Mouse (Mus musculus): ENCODE measurements around the gene Nckap5. TPM values are rescaled to one million over a fixed set of nuclear protein-coding genes. Genes with fewer than 3 reads are reported as not detected.
"Not testable (repeated sequence)": the region's sequence is repeated elsewhere in the genome, so short reads cannot be mapped to it uniquely, and the experiment has no call there.

Gene Nckap5
- polyA plus RNA-seq, 1 experiment from 2014 or later, result 35.6 TPM

DNA sequence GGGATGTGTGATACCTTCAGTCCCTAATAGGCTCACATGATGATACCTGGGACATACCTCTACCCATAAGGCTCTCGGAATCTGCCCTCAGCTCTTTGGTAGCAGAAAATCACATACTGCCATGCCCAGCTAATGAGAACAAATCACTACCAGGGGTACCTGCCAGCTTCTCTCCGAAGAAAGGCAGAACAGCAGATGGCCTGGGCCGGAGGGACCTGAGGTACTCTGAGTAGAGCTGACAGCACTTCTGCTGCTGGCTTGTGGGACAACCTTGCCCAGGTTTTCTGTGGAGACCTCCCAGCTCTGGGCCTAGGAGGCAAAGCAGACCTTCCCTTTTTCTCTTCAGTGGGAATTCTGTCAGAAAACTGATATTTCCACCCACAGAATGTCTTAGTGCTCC lies 714.6 kb downstream of the Nckap5 start:
- Histone ChIP-seq H3K27me3 (ENCODE audit: low read depth, poor library complexity, severe bottlenecking) (no peaks in the 10 kb centered on the region), H3K36me3 (no peaks in the 10 kb centered on the region), H3K4me3 (no peak overlapping the region), H3K9me3 (replicated peaks) (no peaks in the 10 kb centered on the region), H3K4me1 (peaks cover 5% of the 10 kb centered on the region; the same call in 1 of the 2 replicates), H3K27ac (replicated peaks) (no peak overlapping the region)
- DNase-seq (ENCODE audit: low spot score), result no peak
- 76% methylated on average over 3 of the region's 3 CpGs for WGBS

DNA sequence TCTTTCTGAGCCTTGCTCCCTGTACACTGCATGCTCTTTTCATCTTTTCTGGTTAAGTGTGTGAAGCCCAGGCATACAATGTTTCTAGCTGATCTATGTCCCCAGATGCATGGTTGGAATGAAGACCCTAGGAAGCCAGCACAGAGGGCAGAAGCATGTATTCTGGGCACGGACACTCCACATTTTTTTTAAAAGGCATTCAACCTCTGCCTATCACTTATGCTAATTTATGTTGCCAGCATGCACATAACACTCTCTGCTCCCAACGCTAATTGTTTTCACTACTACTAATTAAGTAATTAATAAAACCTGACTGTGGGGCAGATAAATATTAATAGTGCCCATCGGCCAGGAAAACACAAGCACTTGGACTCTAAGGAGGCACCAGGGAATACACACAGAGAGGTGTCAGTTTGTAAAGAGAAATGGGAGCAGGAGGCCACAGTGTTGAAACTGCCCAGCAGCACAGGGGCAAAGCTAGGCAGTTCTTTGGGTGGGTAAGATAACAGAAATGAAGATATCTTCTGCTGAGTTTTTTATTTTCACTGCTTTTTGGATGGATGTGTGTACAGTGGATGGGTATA lies 724.8 kb downstream of the Nckap5 start:
- Histone ChIP-seq H3K4me3 (no peak overlapping the region), H3K9me3 (replicated peaks) (no peaks in the 10 kb centered on the region), H3K27ac (replicated peaks) (no peak overlapping the region), H3K27me3 (ENCODE audit: low read depth, poor library complexity, severe bottlenecking) (no peaks in the 10 kb centered on the region), H3K4me1 (peaks cover 6% of the 10 kb centered on the region), H3K36me3 (peaks cover 22% of the 10 kb centered on the region)
- 98% methylated on average over 3 of the region's 3 CpGs for WGBS
- no peak for DNase-seq (ENCODE audit: low spot score)

DNA sequence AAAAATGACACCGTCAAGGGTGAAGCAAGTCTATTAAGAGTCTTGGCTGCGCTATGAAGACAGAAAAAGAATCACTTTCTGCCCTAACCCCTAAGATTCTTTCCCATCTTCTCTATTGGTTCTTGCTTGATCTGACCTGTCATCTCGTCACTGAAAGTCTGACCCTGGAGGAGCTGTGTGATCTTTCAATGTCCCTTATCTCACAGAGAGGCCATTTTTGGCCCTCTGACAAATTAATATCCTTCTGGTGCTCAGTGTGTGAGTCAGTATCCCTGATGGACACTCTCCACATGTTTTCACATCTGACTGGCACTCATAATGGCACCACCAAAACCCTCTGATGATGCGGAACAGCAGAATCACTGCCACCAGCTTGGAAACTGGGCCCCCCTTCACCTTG lies 736.3 kb downstream of the Nckap5 start:
- H3K4me1 ChIP-seq, result no peaks in the 10 kb centered on the region
- 86% methylated on average over 4 of the region's 4 CpGs for WGBS

DNA sequence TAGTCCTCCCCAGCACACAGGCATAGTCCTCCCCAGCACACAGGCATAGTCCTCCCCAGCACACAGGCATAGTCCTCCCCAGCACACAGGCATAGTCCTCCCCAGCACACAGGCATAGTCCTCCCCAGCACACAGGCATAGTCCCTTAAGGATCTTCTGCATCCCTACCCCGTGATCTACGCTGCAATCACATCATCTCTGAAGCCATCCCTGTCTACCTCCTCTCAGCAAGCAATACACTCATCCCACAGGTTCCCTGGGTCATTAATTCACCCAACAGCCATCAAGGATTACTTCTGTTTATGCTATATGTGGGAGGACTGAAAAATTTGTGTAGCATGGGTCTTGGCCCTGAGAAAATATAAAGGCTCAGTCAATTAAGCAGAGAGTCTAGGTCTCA lies 738.6 kb downstream of the Nckap5 start:
- not testable (repeated sequence) for H3K36me3 ChIP-seq; H3K4me1 ChIP-seq; H3K27me3 ChIP-seq (ENCODE audit: low read depth, poor library complexity, severe bottlenecking); H3K27ac ChIP-seq (replicated peaks); H3K9me3 ChIP-seq (replicated peaks); H3K4me3 ChIP-seq; DNase-seq (ENCODE audit: low spot score)
- WGBS, result 90% methylated on average over 2 of the region's 2 CpGs

More for the DNA sequence above, 736.3 kb downstream of the Nckap5 start:
- H3K9me3 ChIP-seq (replicated peaks), result no peaks in the 10 kb centered on the region
- no peak overlapping the region for H3K27ac ChIP-seq (replicated peaks)
- H3K36me3 ChIP-seq, result peaks cover 4% of the 10 kb centered on the region; the same call in 1 of the 2 replicates
- H3K4me3 ChIP-seq, result no peak overlapping the region
- no peaks in the 10 kb centered on the region for H3K27me3 ChIP-seq (ENCODE audit: low read depth, poor library complexity, severe bottlenecking)
- DNase-seq (ENCODE audit: low spot score), result no peak

DNA sequence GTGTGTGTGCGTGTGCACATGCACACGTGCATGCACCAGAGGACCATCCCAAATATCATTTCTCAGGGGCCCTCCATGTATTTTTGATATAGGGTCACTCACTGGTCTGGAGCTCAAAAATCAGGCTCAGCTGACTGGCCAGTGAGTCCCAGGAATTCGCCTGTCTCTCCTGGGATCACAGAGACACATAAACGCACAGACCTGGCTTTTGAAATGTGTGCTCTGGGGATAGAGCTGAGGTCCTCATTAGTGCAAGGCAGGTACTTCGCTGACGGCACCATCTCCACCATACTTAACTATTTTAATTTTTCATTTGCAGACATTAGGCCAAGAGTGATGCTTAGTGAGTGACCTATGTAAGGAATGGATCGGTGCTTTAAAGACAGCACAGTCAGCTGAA lies 743.4 kb downstream of the Nckap5 start:
- Histone ChIP-seq H3K27me3 (ENCODE audit: low read depth, poor library complexity, severe bottlenecking) (no peaks in the 10 kb centered on the region), H3K9me3 (replicated peaks) (no peaks in the 10 kb centered on the region), H3K4me1 (peaks cover 15% of the 10 kb centered on the region), H3K4me3 (no peak overlapping the region), H3K36me3 (no peaks in the 10 kb centered on the region), H3K27ac (replicated peaks) (no peak overlapping the region)
- 93% methylated on average over 7 of the region's 7 CpGs for WGBS
- DNase-seq (ENCODE audit: low spot score), result no peak

DNA sequence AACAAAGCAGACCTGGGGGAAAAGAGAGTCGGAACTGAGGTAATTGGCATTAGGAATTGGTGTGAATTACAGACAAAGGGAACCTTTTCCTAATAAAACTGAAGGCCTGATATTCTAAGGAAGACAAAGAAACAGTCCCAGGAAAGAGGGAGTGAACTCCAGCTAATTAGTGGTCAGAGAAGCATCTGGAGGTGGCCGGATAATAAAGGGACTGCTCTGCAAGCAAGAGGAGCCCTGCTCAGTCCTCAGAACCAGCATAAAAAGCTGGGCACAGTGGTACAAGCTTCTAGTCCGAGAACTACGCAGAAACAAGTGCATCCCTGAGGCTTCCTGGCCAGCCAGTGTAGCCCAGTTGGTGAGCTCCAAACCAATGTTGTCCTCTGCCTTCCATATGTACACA lies 754.3 kb downstream of the Nckap5 start:
- no peak for DNase-seq (ENCODE audit: low spot score)
- no peaks in the 10 kb centered on the region for H3K9me3 ChIP-seq (replicated peaks)
- 20% methylated on average over 4 of the region's 4 CpGs for WGBS
- no peaks in the 10 kb centered on the region for H3K36me3 ChIP-seq
- H3K4me3 ChIP-seq, result no peak overlapping the region
- peaks cover 5% of the 10 kb centered on the region for H3K4me1 ChIP-seq
- no peaks in the 10 kb centered on the region for H3K27me3 ChIP-seq (ENCODE audit: low read depth, poor library complexity, severe bottlenecking)
- peak overlapping the region; percentile 47 for H3K27ac ChIP-seq (replicated peaks)

DNA sequence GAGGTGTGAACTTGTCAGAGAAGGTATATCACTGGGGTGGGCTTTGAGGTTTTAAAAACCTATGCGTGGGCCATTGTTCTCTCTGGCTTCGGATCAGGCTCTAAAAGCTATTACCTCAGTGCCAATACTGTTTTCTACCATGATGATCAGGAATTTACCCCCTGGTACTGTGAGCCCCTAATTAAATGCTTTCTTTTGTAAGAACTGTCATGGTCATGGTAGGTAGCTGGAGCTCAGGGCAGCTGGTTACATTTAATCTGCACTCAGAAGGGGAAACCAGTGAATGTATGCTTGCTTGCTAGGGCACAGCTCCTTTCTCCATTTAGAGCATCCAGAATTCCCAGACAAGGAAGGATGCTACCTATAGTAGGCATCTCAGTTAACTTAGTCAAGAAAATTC lies 759.7 kb downstream of the Nckap5 start:
- Histone ChIP-seq H3K27ac (replicated peaks) (no peak overlapping the region), H3K4me3 (no peak overlapping the region), H3K9me3 (replicated peaks) (no peaks in the 10 kb centered on the region), H3K27me3 (ENCODE audit: low read depth, poor library complexity, severe bottlenecking) (no peaks in the 10 kb centered on the region), H3K36me3 (no peaks in the 10 kb centered on the region), H3K4me1 (peaks cover 7% of the 10 kb centered on the region)
- DNase-seq (ENCODE audit: low spot score), result no peak
- WGBS, result 65% methylated on average over 2 of the region's 2 CpGs

DNA sequence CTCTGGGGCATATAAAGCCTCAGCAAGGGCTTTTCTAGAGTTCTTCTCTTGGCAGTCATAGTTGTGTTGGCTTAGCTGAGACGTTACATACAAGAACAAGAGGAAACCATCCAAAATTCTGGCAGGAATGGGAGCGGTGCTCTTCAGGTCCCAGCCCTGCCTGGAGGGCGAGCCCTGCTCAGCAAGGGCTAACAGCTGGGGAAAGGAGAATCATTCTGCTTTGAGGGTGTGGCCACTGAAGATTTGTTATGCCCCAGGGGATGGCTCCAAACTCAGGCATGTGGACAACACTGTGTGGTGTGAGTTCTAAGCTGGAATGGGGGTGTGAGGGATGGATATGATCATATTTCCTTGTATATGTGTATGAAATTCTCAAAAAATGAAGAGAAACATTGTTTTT lies 779.1 kb downstream of the Nckap5 start:
- WGBS, result 78% methylated on average over 3 of the region's 3 CpGs

DNA sequence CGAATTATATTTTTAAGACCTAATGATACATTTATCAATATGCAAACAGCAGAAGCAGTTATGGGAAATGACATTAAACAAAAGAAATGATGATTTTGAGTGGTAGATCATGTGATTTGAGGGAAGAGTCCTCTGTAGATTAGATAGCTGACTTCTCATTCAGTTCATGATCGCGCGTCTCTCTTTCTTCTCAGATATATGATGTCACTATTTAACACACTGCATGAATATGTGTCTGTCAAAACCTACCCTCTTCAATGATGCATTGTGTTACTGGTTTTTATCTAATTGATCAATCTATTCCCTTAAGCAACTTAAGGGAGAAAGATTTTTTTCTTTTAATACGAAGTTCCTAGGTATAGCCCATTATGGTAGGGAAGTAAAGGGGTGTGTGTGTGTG lies 787.7 kb downstream of the Nckap5 start:
- no peak overlapping the region for H3K4me3 ChIP-seq
- DNase-seq (ENCODE audit: low spot score), result no peak
- H3K27ac ChIP-seq (replicated peaks), result no peak overlapping the region
- H3K36me3 ChIP-seq, result no peaks in the 10 kb centered on the region
- no peaks in the 10 kb centered on the region for H3K27me3 ChIP-seq (ENCODE audit: low read depth, poor library complexity, severe bottlenecking)
- H3K9me3 ChIP-seq (replicated peaks), result no peaks in the 10 kb centered on the region
- WGBS, result 94% methylated on average over 5 of the region's 5 CpGs
- 0 out of 2 replicates have a peak, but pooled peaks cover 3% of the 10 kb centered on the region for H3K4me1 ChIP-seq

More for the DNA sequence above, 779.1 kb downstream of the Nckap5 start:
- Histone ChIP-seq H3K27ac (replicated peaks) (no peak overlapping the region), H3K27me3 (ENCODE audit: low read depth, poor library complexity, severe bottlenecking) (no peaks in the 10 kb centered on the region), H3K9me3 (replicated peaks) (no peaks in the 10 kb centered on the region), H3K4me1 (no peaks in the 10 kb centered on the region; the same call in 1 of the 2 replicates), H3K36me3 (no peaks in the 10 kb centered on the region), H3K4me3 (no peak overlapping the region)
- DNase-seq (ENCODE audit: low spot score), result no peak

DNA sequence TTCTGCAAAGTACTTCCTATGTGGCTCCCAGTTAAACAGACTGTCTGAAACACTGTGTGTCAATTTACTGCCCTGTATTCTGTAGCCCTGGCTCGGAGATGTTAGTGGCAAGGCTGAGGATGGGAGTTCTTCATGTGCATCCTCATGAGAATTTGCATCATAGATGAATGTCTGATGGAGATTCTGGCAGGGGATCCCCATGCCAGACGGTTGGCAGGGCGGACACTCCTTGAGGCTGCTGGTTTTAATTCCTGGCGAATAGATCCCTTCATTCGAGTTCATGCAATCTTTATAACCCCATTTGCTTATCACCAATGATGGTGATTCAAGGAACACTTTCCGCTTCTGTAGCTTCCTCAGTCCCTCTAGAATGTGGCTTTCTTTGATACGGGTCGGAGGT lies 803.1 kb downstream of the Nckap5 start:
- WGBS, result 90% methylated on average over 8 of the region's 8 CpGs
- no peak for DNase-seq (ENCODE audit: low spot score)
- Histone ChIP-seq H3K27ac (replicated peaks) (no peak overlapping the region), H3K27me3 (ENCODE audit: low read depth, poor library complexity, severe bottlenecking) (no peaks in the 10 kb centered on the region), H3K4me1 (no peaks in the 10 kb centered on the region), H3K36me3 (peaks cover 44% of the 10 kb centered on the region), H3K9me3 (replicated peaks) (no peaks in the 10 kb centered on the region), H3K4me3 (no peak overlapping the region)

DNA sequence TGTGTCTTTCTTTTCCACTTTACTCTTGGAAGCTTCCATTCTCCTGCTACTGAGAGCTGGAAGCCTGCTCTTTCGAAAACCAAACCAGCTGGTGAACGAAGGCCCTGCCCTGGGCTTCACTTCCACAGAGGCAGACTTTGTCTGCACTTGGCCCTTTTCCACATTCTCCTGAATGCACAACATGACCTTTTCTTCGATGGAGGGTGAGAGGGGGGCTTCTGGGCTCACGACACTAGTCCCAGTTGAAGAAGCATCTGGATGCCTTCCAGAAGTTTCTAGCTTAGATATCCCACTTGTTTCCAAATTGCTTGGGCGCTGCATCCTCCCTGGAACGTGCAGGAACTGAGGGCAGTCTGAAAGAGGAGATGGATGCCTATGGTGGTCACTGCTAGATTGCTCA lies 806.1 kb downstream of the Nckap5 start:
- no peaks in the 10 kb centered on the region for H3K4me1 ChIP-seq
- 94% methylated on average over 6 of the region's 6 CpGs for WGBS
- H3K27ac ChIP-seq (replicated peaks), result no peak overlapping the region
- peaks cover 46% of the 10 kb centered on the region for H3K36me3 ChIP-seq
- no peak overlapping the region for H3K4me3 ChIP-seq
- H3K9me3 ChIP-seq (replicated peaks), result no peaks in the 10 kb centered on the region
- DNase-seq (ENCODE audit: low spot score), result no peak
- no peaks in the 10 kb centered on the region for H3K27me3 ChIP-seq (ENCODE audit: low read depth, poor library complexity, severe bottlenecking)

DNA sequence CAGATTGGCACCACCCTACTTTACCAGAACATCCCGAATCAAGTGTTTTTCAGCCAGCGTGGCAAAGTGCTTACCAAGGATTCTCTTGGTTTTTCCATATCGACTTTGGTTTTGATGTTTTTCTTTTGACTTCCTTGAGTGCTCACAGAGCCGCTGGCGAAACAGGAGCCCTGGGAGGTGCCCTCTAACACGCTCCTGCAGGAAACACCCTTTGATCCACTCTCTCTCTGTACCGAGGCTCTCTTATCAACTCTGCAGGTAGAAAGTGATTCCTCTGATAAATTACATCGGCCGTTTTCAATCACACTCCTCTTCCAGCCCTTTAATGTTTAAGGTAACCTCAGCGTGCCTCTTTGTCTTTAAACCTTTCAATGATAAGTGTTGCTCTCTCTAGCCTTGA lies 807.6 kb downstream of the Nckap5 start:
- no peaks in the 10 kb centered on the region for H3K27me3 ChIP-seq (ENCODE audit: low read depth, poor library complexity, severe bottlenecking)
- H3K36me3 ChIP-seq, result peaks cover 46% of the 10 kb centered on the region
- no peaks in the 10 kb centered on the region for H3K9me3 ChIP-seq (replicated peaks)
- H3K4me3 ChIP-seq, result no peak overlapping the region
- H3K4me1 ChIP-seq, result no peaks in the 10 kb centered on the region
- 74% methylated on average over 10 of the region's 10 CpGs for WGBS
- DNase-seq (ENCODE audit: low spot score), result no peak
- no peak overlapping the region for H3K27ac ChIP-seq (replicated peaks)

DNA sequence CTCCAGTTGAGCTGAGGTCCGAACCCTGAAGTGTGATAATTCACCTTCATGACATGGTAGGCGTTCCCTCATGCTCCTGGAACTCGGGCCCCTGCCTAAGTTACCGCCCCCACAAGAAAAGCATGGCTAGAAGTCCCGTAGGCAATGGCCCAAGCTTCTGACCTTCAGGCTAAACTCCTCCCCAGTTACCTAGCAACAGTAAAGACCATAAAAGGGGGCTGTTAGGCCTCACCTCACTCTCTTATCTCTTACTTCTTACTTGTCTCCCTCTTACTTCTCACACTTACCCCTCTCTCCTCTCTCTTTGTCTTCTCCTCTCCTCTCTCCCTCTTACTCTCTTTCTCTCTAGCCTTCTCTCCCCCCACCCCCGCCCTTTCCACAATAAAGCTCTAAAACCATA lies 811.9 kb downstream of the Nckap5 start:
- not testable (repeated sequence) for H3K27me3 ChIP-seq (ENCODE audit: low read depth, poor library complexity, severe bottlenecking); H3K9me3 ChIP-seq (replicated peaks); H3K4me3 ChIP-seq; H3K27ac ChIP-seq (replicated peaks); H3K4me1 ChIP-seq; DNase-seq (ENCODE audit: low spot score)
- 80% methylated on average over 6 of the region's 6 CpGs for WGBS
- H3K36me3 ChIP-seq, result peaks cover 10% of the 10 kb centered on the region; the same call in 1 of the 2 replicates

DNA sequence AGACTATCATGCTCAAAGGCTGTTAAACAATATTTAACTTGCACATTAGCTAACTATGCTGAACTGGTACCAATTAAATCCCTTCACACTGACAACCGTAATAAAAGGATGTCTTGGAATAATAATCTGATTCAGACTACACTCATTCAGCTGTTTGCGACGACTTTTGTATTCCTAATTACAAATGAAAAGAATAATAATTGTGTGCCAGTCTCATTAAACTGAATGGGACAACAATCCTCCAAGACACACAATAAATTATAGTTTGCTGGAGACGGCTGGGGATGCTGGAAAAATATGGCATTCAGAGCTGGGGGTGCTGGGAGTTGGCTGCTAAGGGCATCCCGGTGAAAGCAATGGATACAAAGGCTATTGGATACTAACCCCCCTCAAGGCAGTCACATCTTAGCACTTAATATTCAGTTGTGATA lies 818.9 kb downstream of the Nckap5 start:
- no peak overlapping the region for H3K27ac ChIP-seq (replicated peaks)
- no peak for DNase-seq (ENCODE audit: low spot score)
- H3K9me3 ChIP-seq (replicated peaks), result no peaks in the 10 kb centered on the region
- 91% methylated on average over 5 of the region's 5 CpGs for WGBS
- H3K27me3 ChIP-seq (ENCODE audit: low read depth, poor library complexity, severe bottlenecking), result no peaks in the 10 kb centered on the region
- H3K4me1 ChIP-seq, result no peaks in the 10 kb centered on the region
- peaks cover 8% of the 10 kb centered on the region; the same call in 1 of the 2 replicates for H3K36me3 ChIP-seq
- H3K4me3 ChIP-seq, result no peak overlapping the region

Data from midbrain, embryonic 10.5 days (tissue).